Mouse (Mus musculus) brain, embryonic 18.5 days (tissue): ENCODE data around the gene Vegfa.

Source experiments
- DNase-seq: peaks from one replicate; pipeline ENCODE4 v3.0.0-alpha.2; 2012; ENCODE audit warnings: low read depth, low spot score

The Vegfa gene

GRCm38 (mm10) chr17:46051356-46051755 lies 19.2 kb upstream of the Vegfa start:
- no peak for DNase-seq

DNA sequence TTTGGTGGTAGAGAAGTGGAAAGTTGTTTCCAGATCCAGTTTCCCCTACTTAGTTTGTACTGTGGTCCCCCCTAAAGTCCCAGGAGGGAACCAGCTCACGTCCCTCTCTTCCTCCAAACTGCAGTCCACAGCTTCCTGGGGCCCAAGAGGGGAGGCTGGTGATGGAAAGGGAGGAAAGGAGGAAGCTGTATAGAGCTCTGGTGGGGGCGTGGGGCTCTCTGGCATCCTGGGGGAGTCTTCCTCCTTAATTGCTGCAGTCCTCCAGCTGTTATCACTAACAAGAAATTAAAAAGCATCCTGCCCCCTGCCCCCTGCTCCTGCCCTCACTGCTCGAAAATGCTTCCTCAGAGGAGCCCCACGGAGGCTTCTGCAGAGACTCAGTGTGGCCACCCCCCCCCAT lies 17.4 kb upstream of the Vegfa start:
- DNase-seq, result no peak

- DNase-seq, result no peak
These were observed 16.0 kb upstream of the Vegfa start for GRCm38 (mm10) chr17:46048184-46048583.

DNA sequence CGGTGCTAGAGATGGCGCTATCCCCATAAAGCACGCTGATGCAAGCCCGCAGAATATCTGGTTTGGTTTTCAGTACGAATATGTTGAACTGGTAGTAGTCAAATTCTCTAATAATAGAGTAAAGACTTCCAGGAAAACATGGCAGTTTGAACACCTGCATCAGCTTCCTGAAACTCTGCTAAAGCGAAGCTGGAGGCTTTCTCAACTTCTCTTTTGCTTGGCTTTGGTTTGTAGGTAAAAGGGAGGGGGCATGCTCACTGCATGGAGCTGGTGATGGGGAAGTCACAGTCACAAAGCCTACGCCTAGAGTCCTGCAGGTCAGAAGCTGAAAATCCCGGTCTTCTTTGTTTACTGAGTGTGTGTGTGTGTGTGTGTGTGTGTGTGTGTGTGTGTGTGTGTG lies 13.6 kb upstream of the Vegfa start:
- no peak for DNase-seq

GRCm38 (mm10) chr17:46044953-46045352 lies 12.8 kb upstream of the Vegfa start:
- DNase-seq, result no peak

DNA sequence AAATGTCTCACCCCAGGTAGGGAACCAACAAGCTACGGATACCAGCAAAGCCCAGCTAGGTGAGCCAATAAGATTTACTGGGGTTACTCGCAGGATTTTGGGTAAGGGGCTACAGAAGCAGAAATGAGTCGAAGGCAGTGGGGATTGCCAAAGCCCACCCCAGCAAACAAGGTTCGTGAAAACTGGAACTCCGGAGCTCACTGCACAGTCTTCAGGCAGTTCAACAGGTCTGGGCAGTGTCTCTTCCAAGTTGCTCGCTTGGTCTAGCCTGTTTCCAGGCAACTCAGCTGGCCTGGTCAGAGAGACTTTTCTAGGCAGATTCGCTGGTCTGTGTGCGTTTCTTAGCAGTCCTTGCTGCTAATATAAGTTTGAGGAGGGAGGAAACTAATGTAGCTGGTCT lies 10.0 kb upstream of the Vegfa start:
- no peak for DNase-seq

- no peak for DNase-seq
These were observed 9.5 kb upstream of the Vegfa start for GRCm38 (mm10) chr17:46041679-46042078.

DNA sequence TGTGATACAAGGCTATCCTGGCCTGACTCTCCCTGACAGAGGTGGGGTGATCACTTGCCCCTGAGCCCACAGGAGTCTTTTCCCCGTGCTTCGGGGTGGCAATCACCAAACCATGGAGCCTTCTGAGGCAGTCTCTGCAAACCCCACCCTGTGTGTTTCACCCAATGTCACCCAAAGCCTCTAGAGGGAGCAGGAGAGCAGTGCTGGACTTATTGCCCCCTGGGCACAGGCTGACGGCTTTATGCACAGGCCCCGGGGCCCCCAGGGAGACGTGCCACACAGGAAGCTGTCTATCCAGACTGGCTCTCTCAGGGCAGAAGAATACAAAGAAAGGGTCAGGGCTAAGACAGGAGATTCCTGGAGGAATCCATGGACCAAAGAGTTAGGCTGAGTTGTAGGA lies 9.1 kb upstream of the Vegfa start:
- DNase-seq, result no peak

GRCm38 (mm10) chr17:46040561-46040960 lies 8.4 kb upstream of the Vegfa start:
- no peak for DNase-seq

GRCm38 (mm10) chr17:46038906-46039305 lies 6.7 kb upstream of the Vegfa start:
- no peak for DNase-seq

- no peak for DNase-seq
These were observed 4.2 kb upstream of the Vegfa start for GRCm38 (mm10) chr17:46036400-46036799.

- DNase-seq, result no peak
These were observed 1.9 kb upstream of the Vegfa start for GRCm38 (mm10) chr17:46034110-46034509.

- DNase-seq, result no peak
These were observed 1.4 kb upstream of the Vegfa start for GRCm38 (mm10) chr17:46033607-46034006.

GRCm38 (mm10) chr17:46033122-46033521 lies 953 bp upstream of the Vegfa start:
- no peak for DNase-seq

DNA sequence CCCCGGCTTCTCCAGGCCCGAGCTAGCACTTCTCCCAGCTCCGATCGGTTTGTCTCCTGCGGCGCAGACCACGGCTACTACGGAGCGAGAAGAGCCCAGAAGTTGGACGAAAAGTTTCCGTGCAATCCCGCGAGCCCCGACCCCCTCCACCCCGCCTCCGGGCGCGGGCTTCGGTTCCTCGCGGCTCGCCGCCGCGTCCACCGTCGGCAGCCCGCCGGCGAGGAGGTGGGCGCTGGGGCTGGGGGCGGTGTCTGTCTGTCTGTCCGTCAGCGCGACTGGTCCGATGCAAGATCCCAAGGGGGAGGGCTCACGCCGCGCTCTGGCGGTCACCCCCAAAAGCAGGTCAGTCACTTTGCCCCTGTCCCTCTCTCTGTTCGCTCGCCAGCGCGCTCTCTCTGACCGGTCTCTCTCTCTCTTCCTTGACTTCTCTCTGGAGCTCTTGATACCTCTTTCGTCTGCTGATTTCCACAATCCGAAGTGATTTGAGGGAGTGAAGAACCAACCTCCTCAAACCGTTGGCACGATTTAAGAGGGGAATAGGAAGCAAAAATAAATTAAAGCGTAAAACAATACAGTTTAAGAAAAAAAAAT lies 453 bp downstream of the Vegfa start:
- DNase-seq, result no peak

DNA sequence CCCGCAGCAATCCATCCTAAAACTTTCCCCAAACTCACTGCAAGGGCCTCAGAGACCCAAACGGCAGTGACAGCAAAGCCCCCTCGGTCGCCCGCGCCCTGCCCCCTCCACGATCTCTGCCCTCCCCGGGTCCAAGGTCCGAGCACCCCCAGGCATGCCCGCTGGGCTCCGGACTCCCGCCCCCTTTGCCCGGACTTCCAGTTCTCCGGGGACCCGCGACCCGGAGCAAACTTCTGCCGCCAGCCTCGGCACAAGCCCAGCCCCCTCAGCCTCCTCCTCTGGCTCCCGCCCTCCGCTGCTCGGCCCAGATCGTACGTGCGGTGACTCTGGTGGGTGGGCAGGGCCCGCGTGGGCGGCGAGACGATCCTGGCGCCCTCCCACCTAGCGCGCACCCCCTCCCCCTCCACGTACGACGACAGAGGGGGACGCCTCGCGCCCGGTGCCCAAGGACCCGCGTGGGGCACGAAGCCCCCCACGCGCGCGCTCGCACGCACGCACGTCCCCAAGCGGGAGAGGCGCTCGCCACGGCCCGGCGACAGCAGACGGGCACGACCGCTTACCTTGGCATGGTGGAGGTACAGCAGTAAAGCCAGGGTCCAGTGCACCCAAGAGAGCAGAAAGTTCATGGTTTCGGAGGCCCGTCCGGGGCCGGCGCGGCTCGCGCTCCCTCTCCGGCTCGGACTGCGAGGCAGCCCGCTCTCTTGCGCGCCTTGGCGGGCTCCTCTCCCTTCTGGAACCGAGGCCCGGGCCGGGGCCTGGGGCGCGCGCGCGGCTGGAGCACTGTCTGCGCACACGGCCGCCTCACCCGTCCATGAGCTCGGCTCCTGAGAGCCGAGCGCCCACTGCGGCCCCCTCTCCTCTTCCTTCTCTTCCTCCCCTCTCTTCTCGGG lies 1.2 kb downstream of the Vegfa start:
- peak; percentile 55 for DNase-seq

DNA sequence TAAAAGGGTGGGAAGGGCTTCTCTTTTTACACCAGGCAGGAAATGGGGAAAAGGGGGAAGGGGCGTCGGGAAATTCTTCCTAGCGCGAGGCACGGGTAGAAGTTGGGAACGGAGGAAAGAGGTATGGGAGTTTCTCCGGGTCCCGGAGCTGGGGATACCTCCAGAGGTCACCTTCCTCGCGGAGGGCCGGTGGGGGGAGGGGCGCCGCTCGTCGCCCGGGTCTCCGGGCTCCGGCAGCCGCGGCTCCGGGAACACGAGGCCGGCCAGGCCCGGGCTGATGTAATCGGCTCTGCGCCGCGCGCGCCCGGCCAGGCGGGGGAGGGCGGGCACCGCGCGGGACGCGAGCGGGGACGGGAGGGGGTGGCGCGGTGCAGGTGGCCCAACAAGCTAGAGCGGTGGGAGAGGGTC lies 1.8 kb downstream of the Vegfa start:
- DNase-seq, result no peak

DNA sequence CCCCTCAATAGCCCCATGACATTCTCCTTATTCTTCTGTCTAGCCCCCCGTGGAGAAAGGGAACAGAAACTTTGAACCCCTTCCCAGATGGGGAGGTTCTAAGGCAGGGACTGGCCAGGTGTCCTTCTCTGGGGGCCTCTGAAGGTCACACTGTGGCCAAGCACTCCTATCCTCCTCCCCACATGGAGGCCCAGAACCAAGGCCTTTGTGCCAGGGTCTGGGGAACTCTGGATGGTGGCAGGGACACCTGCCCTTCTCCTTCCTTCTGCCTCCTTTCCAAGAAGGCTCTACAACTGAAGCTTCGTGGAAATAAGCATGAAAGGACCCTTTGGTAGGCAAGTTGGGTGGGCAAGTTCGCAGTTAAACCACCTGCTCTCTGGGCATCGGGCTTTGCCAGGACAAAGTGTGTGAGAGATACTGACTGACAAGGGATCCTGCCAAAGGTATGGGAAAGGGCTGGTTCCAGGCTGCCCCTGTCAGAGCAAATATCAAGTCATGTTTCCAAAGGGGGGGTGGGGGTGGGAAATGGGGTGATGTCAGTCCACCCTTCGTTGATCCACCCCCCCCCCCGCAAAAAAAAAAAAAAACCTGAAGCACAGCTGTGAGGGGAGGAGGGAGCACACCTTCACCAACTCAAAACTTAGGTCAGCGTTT lies 2.5 kb downstream of the Vegfa start:
- no peak for DNase-seq

DNA sequence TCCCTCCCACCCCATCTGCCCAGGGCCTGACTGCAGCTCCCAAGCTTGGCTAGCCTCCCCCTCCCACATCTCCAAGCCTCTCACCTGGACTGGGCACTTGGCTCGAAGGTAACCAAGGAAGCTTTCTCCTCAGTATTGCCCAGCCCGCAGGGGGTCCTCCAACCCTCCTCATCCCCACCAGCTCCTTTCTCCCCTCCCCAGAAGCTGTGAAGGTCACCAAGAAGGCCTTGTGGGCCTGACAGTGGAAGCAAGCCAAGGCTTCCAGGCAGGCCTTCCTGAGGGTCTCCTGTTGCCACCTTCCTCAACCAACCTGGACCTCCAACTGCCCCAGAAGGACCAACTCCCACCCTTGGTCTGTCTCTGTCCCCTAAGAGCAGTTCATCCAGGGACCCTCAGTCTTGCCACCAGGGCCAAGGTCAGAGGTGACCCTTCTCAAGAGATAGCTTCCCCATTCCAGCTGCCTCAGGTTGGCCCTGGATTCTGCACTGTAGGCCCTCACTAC lies 3.1 kb downstream of the Vegfa start:
- DNase-seq, result no peak

DNA sequence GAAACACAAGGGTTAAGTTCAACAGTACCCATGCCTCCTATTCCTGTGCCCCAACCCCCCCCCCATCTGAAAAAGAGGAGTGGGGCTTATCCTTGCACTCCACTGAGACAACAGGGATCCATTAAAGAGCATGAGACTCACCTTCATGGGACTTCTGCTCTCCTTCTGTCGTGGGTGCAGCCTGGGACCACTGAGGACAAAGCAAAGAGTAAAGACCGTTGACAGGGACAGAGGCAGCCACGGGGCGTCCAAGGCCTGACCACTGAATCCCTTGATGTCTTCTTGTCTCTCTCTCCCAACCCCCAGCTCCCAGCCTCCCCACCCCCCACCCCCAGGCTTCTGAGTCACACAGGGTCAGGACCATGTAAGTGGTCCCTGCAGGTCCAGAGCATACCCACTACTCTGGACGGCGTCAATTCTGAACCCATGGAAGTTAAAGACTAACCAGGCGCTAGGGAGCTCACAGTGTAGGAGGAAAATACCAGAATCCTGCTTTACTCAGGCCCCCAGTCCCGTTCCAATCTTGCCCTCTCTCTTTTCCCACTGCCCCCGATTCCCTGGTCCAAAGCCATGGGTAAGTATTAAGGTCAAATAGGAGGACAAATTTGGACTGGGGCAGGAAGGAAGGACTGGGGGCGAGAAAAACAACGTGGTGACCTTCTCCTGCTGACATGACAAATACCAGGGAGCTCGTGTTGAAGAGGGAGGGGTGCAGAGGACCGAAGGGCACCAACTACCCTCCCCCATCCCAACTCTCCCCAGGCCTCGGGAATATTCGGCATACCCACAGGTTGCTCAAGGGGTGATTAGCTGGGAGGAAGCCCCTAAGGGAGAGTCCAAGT lies 3.7 kb downstream of the Vegfa start:
- DNase-seq, result no peak

- no peak for DNase-seq
These were observed 4.9 kb downstream of the Vegfa start for GRCm38 (mm10) chr17:46027066-46027917.
